Mouse (Mus musculus): ENCODE measurements around the gene Capns1. TPM values are rescaled to one million over a fixed set of nuclear protein-coding genes. Genes with fewer than 3 reads are reported as not detected.
"Not testable (repeated sequence)": the region's sequence is repeated elsewhere in the genome, so short reads cannot be mapped to it uniquely, and the experiment has no call there.

The Capns1 gene
- total and polyA plus RNA-seq, 3 experiments, result 31.7 to 354 TPM; not detected in 1

GRCm38 (mm10) chr7:30211025-30211424, 12.4 kb upstream of the Capns1 start:
- no peak for DNase-seq (ENCODE audit: low read depth, low spot score)
- Histone ChIP-seq H3K79me2 (ENCODE audit: control insufficient read depth, insufficient read depth, low read length, poor library complexity) (no peaks in the 10 kb centered on the region), H3K9ac (ENCODE audit: control insufficient read depth, low read depth, low read length, poor library complexity, severe bottlenecking) (no peak overlapping the region), H3K27me3 (ENCODE audit: control insufficient read depth in 1 of 2, insufficient read depth in 2 of 2, low read length in 2 of 2) (peaks cover 0 to under 1% of the 10 kb centered on the region in 2 experiments; a peak in 2 of 4 replicates), H3K4me1 (ENCODE audit: control insufficient read depth in 1 of 2, insufficient read depth in 2 of 2, low read length in 2 of 2) (no peaks in the 10 kb centered on the region), H3K27ac (ENCODE audit: control insufficient read depth, low read depth, low read length) (no peak overlapping the region), H3K4me3 (ENCODE audit: control insufficient read depth in 1 of 2, insufficient read depth in 1 of 2, low read depth in 2 of 2, low read length in 2 of 2) (no peak overlapping the region), H3K36me3 (ENCODE audit: control insufficient read depth in 1 of 2, insufficient read depth in 2 of 2, low read length in 2 of 2) (no peaks in the 10 kb centered on the region), H3K9me3 (replicated peaks; ENCODE audit: insufficient read depth, low read length) (no peaks in the 10 kb centered on the region)
- TF ChIP-seq EP300 (IDR thresholded peaks at IDR 0.05; ENCODE audit: low read depth in 1 of 2, low read length in 2 of 2) (no peak), JUND (IDR thresholded peaks at IDR 0.05; ENCODE audit: low read depth, low read length) (no peak), SMC3 (IDR thresholded peaks at IDR 0.05; ENCODE audit: low read depth, low read length) (no peak), BHLHE40 (IDR thresholded peaks at IDR 0.05; ENCODE audit: borderline replicate concordance, low read depth, low read length) (no peak), MXI1 (IDR thresholded peaks at IDR 0.05; ENCODE audit: low read depth, low read length) (no peak)

GRCm38 (mm10) chr7:30206364-30206763, 7.8 kb upstream of the Capns1 start:
- H3K4me3 ChIP-seq (ENCODE audit: control insufficient read depth in 1 of 2, insufficient read depth in 1 of 2, low read depth in 2 of 2, low read length in 2 of 2); H3K36me3 ChIP-seq (ENCODE audit: control insufficient read depth in 1 of 2, insufficient read depth in 2 of 2, low read length in 2 of 2); H3K9me3 ChIP-seq (replicated peaks; ENCODE audit: insufficient read depth, low read length); H3K79me2 ChIP-seq (ENCODE audit: control insufficient read depth, insufficient read depth, low read length, poor library complexity); H3K27me3 ChIP-seq (ENCODE audit: control insufficient read depth in 1 of 2, insufficient read depth in 2 of 2, low read length in 2 of 2); DNase-seq (ENCODE audit: low read depth, low spot score); H3K9ac ChIP-seq (ENCODE audit: control insufficient read depth, low read depth, low read length, poor library complexity, severe bottlenecking); H3K27ac ChIP-seq (ENCODE audit: control insufficient read depth, low read depth, low read length); H3K4me1 ChIP-seq (ENCODE audit: control insufficient read depth in 1 of 2, insufficient read depth in 2 of 2, low read length in 2 of 2): not testable (repeated sequence)
- peak; percentile 79 for TF ChIP-seq TBP (IDR thresholded peaks at IDR 0.05; ENCODE audit: low read depth, low read length)

- Histone ChIP-seq H3K4me1 (ENCODE audit: control insufficient read depth in 1 of 2, insufficient read depth in 2 of 2, low read length in 2 of 2) (peaks cover 0 to 4% of the 10 kb centered on the region in 2 experiments; a peak in 1 of 4 replicates), H3K4me3 (ENCODE audit: control insufficient read depth in 1 of 2, insufficient read depth in 1 of 2, low read depth in 2 of 2, low read length in 2 of 2) (no peak overlapping the region; a peak in 1 of 4 replicates), H3K27ac (ENCODE audit: control insufficient read depth, low read depth, low read length) (no peak overlapping the region), H3K79me2 (ENCODE audit: control insufficient read depth, insufficient read depth, low read length, poor library complexity) (no peaks in the 10 kb centered on the region), H3K36me3 (ENCODE audit: control insufficient read depth in 1 of 2, insufficient read depth in 2 of 2, low read length in 2 of 2) (peaks cover 0 to 3% of the 10 kb centered on the region in 2 experiments; a peak in 1 of 4 replicates), H3K9ac (ENCODE audit: control insufficient read depth, low read depth, low read length, poor library complexity, severe bottlenecking) (no peak overlapping the region), H3K9me3 (replicated peaks; ENCODE audit: insufficient read depth, low read length) (no peaks in the 10 kb centered on the region), H3K27me3 (ENCODE audit: control insufficient read depth in 1 of 2, insufficient read depth in 2 of 2, low read length in 2 of 2) (peaks cover 0 to 2% of the 10 kb centered on the region in 2 experiments; a peak in 2 of 4 replicates)
- DNase-seq (ENCODE audit: low read depth, low spot score), result peak; percentile 89
- TF ChIP-seq BHLHE40 (IDR thresholded peaks at IDR 0.05; ENCODE audit: borderline replicate concordance, low read depth, low read length) (0 out of 2 replicates have a peak, but pooled peaks have one; percentile 16), RAD21 (IDR thresholded peaks at IDR 0.05; ENCODE audit: low read depth, low read length) (peak; percentile 80), MYC (IDR thresholded peaks at IDR 0.05; ENCODE audit: low read depth, low read length) (0 out of 2 replicates have a peak, but pooled peaks have one; percentile 31), ZC3H11A (IDR thresholded peaks at IDR 0.05; ENCODE audit: low read depth, low read length) (peak; percentile 78), SMC3 (IDR thresholded peaks at IDR 0.05; ENCODE audit: low read depth, low read length) (peak; percentile 88), CTCF (IDR thresholded peaks at IDR 0.05 in 2 of 3, conservative IDR thresholded peaks at IDR 0.05 in 1 of 3; ENCODE audit: control insufficient read depth in 1 of 3, insufficient read depth in 1 of 3, low read depth in 2 of 3, low read length in 3 of 3, poor library complexity in 1 of 3, severe bottlenecking in 1 of 3) (peak; percentile 58 to 82 (median 77)), SIN3A (IDR thresholded peaks at IDR 0.05; ENCODE audit: low read length) (0 out of 2 replicates have a peak, but pooled peaks have one; percentile 34), POLR2A (IDR thresholded peaks at IDR 0.05; ENCODE audit: control insufficient read depth in 1 of 2, insufficient read depth in 1 of 2, low read depth in 1 of 2, low read length in 2 of 2, poor library complexity in 1 of 2) (no peak), ZNF384 (IDR thresholded peaks at IDR 0.05; ENCODE audit: low read depth, low read length) (peak; percentile 79), MAZ (IDR thresholded peaks at IDR 0.05; ENCODE audit: low read depth, low read length) (no peak), ETS1 (IDR thresholded peaks at IDR 0.05; ENCODE audit: low read depth, low read length) (no peak), HCFC1 (IDR thresholded peaks at IDR 0.05; ENCODE audit: low read depth, low read length) (0 out of 2 replicates have a peak, but pooled peaks have one; percentile 14), TBP (IDR thresholded peaks at IDR 0.05; ENCODE audit: low read depth, low read length) (no peak), RCOR1 (IDR thresholded peaks at IDR 0.05; ENCODE audit: low read depth, low read length) (no peak)
Measured at GRCm38 (mm10) chr7:30205383-30205782, 6.8 kb upstream of the Capns1 start.
